Mouse (Mus musculus) embryonic fibroblast, embryonic 13.5 days (primary cell): Measurements from ENCODE around the gene Phldb3.

ENCODE experiments used
- CTCF ChIP-seq: IDR thresholded peaks from 2 replicates; pipeline ENCODE4 v1.5.1; 2011; ENCODE audit warnings: mild to moderate bottlenecking, control low read depth, low read length, moderate library complexity, borderline replicate concordance; ENCODE audit not compliant: insufficient read depth
- POLR2A ChIP-seq: IDR thresholded peaks from 2 replicates; pipeline ENCODE4 v1.6.1; 2011; ENCODE audit warnings: low read depth, mild to moderate bottlenecking, control low read depth, low read length, moderate library complexity

- TF ChIP-seq POLR2A (no peak), CTCF (no peak)
These were observed 46.7 kb upstream of the Phldb3 start for GRCm38 (mm10) chr7:24563837-24564206.
